Mouse (Mus musculus) forelimb bud, embryonic 11.5 days (tissue): ENCODE measurements around the gene Igf2r.
"Not testable (repeated sequence)": the region's sequence is repeated elsewhere in the genome, so short reads cannot be mapped to it uniquely, and the experiment has no call there.

Experiments used
- DNase-seq: peaks from one replicate; pipeline ENCODE4 v3.0.0-alpha.2; 2012; ENCODE audit warnings: low read depth, low spot score

Gene Igf2r

DNA sequence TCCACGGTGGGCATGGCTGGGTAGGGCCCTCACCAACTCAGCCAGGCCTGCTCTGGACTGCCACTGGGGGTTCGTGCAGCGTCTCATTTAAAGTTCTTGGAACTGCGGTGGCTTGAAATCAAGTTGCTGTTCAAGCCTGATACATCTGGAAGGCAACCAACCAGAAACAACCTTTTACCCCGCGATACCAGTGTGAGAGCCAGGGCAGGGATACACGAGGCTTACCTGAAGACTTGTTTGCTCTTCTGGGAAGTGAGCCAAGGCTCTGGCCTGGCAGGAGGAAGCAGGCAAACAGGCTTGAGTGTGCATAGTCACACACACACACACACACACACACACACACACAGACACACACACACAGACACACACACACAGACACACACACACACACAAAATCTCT lies 93.8 kb downstream of the Igf2r start, which contains the start of gene Slc22a1:
Gene Slc22a1, minus strand, starts transcription at position 184 of the 400 bp plus-strand sequence.
- DNase-seq: no peak

GRCm38 (mm10) chr17:12674980-12675379 lies 94.5 kb downstream of the Igf2r start:
- DNase-seq: not testable (repeated sequence)

- DNase-seq: no peak
Measured at GRCm38 (mm10) chr17:12673871-12674270, 95.6 kb downstream of the Igf2r start.

DNA sequence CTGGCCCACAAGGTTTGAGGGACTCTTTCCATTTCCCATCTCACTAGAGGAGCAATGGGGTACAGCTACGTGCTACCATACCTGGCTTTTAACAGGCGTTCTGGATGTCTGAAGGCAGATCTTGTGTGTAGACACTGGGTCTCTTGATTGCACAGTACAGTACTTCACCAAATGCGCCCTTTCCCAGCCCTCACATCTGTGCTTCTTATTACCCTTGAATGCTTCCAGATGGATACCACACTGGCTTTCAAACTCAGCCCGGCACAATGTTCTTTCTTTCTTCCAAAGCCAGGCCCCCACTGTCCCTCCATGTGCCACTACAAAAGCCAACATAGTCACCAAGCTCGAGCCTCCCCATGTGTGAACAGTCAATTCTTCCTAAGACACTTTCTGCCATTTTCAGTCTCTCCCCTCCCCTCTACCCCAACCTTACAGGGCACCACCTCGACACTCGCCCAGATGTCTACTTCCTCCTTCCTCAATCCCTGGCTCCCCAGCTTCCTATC lies 97.1 kb downstream of the Igf2r start:
- DNase-seq: peak; percentile 72

DNA sequence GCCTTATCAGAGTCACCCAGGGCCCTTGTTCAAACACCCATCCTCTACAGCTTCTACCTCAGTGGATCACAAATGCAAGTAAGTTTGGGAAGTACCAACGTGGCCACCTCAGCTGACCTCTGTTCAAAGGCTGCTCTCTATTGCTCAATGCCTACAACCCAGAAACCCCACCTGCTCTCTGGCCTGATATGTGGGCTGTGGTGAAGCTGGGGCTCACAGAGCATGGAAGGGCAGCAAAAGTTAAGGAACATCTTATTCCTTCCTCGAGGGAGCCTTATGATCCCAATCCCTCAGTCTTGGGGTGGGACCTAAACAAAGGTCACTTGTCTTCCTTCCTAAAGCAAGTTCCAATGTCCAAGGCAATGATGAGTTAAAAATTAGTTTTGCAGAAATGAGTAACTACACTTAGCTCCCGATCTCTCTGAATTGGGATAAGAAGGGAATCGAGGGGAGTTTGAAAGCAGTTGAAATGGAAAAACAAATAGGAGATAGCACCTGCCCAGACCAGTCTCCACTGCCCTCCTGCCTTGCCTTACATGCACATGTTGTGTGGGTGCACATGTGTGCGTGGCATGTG lies 98.3 kb downstream of the Igf2r start:
- no peak for DNase-seq

DNA sequence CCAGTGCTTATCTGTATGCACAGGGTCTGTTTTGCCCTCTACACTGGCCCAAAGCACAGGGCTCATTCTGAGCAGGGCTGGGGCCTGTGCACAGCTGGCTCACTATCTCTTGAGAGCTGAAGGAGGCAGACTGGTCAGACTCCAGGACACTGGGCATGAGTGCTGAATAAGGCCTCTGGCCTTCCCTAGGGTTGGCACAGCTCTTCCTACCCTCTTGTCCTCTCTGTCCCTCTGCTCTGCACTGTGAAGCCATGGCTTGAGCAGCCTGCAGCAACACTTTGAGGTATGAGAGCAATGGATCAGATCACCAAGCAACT lies 100.1 kb downstream of the Igf2r start:
- DNase-seq: no peak

DNA sequence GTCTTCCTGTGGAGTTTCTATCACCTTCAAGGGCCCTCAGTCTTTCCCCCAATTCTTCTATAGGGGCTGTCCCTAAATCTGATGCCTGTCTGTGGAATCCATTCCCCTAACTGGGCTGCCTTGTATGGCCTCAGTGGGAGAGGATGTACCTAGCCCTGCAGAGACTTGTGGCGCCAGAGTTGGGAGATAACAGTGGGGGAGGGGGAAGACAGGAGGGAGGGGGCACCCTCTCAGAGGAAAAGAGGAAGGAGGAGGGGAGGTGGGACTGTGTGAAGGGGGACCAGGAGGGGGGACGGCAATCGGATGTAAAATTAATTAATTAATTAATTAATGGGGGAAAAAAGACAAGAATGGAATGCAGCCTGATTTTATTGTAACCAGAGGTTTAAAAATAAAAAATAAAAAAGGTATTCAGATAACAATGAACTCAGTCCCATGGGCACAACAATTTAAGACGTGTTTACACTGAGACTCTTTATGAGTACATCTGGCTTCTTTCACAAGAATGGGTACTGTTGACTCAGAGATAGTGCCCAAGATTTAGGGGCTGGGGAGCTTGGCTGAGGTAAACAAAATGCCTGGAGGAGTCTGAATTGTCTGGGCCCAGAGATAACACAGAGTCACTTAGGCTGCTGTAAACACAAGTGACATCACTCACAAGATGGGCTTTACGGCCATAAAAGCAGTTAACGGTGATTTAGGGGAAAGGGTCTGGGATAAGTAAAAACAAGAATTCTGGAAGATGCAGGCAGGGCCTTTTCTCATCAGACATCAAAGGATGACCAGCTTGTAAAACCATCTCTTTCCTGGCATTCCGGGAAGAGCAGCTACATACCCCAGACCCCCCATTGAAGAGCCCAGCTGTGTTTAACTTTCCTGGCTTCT lies 100.7 kb downstream of the Igf2r start:
- peak; percentile 16 for DNase-seq

DNA sequence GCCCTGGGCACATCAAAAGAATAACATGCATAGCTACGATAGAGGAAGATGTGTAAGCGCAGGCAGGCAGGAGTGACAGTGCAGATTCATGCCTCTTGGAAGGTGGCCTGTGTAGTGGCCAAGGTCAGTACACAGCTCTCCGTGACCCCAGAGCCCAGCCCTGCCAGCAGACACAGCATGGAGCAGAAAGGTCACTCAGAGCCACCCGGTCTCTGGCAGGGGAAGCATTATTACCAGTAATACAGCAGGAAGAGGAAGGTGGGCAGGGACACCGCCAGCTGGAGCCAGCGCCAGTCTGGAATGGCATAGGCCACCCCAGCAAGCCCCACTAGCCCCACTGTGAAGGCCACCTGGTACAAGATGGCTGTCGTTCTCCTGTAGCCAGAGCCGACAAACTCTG lies 105.3 kb downstream of the Igf2r start:
- DNase-seq: no peak

- peak; percentile 50 for DNase-seq
Measured at GRCm38 (mm10) chr17:12660572-12661260, 108.7 kb downstream of the Igf2r start.

DNA sequence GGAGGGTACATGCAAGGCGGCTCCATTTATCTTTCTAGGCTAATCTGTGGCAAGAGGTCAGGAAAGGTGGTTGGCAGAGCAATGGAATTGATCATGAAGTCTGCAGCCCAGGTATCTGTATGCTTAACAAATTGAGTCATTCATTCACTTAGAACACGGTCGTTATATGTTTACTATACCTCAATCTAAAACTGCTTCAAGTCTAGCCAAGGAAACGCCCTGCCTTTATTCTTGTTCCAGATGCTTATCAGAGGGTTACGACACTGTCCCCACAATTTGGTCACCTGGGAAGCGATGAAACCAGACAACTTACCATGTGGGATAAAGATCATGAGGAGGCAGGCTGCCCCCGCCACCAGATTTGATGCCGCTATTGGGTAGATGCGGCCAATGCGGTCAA lies 110.2 kb downstream of the Igf2r start:
- no peak for DNase-seq

- DNase-seq: no peak
Measured at GRCm38 (mm10) chr17:12658784-12659183, 110.7 kb downstream of the Igf2r start.

GRCm38 (mm10) chr17:12655826-12656225 lies 113.6 kb downstream of the Igf2r start:
- no peak for DNase-seq

- no peak for DNase-seq
Measured at GRCm38 (mm10) chr17:12654061-12654460, 115.4 kb downstream of the Igf2r start.

DNA sequence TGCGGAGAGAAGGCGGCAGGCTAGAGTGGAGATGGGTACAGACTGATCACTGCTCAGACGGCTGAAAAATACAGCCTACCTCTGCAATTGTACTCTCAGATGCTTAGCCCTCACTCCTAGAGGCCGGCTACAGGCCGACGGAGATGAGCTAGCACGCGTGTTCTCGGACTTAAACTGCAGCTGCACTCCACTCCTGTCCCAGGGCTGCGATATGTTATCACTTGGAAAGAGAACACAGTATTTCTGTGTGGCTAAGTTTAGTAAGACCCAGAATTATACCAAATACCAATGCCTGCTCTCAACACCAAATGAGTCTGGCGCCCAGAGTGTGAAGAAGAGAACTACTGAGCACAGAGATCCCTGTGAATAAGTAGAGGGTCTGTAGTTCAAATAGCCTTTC lies 116.9 kb downstream of the Igf2r start:
- no peak for DNase-seq

DNA sequence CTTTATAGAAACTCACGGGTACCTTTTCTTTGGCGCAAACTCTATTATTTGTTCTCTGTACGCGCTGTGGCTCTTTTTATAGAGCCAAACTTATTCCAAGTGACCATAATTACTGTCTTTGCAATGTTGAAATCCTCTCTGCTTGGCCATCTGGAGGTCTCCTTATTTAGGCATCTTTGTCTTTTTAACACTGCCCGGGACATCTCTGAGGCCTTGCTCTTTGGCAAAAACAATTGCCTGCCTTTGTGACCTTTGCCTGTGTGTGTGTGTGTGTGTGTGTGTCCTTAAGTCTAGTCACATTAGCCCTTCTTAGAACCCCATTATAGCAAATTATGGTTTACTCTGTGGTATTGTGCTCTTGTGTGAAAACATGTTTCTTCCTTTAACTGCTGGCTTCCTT lies 124.0 kb downstream of the Igf2r start:
- DNase-seq: no peak

DNA sequence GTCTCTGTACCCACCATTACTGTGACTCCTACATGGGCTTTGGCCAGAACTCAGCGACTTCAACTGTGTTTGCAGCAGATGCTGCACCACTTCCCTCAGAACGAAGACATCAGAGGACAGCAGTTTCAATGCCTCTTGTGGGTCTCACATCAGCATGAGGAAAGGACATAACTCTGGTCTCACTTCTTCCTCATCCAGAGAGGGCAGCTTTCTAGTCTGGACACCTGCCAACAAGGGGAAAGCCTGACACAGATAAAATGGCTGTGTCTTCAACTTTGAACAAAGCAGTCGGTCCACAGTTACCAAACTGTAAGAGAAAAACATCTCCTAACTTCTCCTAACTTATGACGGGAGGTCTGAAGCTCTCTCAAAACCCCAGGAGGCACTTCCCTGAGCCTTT lies 128.4 kb downstream of the Igf2r start:
- DNase-seq: no peak

DNA sequence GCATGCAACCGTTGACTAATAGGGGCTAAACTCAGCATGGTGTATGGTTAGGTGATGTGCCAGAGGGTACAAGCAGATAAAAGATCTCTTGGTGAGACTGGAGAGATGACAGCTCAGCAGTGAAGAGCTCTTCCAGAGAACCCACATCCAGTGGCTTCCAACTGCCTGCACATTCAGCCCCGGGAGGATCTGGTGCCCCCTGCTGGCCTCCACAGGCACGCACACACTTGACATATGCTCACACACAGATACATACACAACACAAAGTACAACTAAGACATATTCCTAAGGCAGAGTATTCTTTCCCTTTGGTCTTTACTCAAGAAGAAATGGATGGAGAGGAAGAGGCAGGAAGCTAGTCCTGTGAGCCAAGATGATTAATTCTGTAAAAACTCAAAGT lies 129.9 kb downstream of the Igf2r start:
- no peak for DNase-seq

- DNase-seq: no peak
Measured at GRCm38 (mm10) chr17:12634814-12635213, 134.7 kb downstream of the Igf2r start.
